Mouse (Mus musculus): ENCODE results near the gene Cacnb2. TPM values are rescaled to one million over a fixed set of nuclear protein-coding genes. Genes with fewer than 3 reads are reported as not detected.

The Cacnb2 gene
- polyA plus RNA-seq, 1 experiment, result not detected

- peaks cover 3% of the 10 kb centered on the region; the same call in 1 of the 2 replicates for H3K4me1 ChIP-seq (ENCODE audit: control insufficient read depth, insufficient read depth, low read length)
- H3K27ac ChIP-seq (ENCODE audit: insufficient read depth, low read depth, low read length), result no peak overlapping the region
- 77% methylated on average over 4 of the region's 4 CpGs for WGBS
- H3K4me3 ChIP-seq (ENCODE audit: insufficient read depth, low read depth, low read length), result no peak overlapping the region
- TF ChIP-seq POLR2A (IDR thresholded peaks at IDR 0.05; ENCODE audit: insufficient read depth, low read depth, low read length), result no peak
- TF ChIP-seq CTCF (IDR thresholded peaks at IDR 0.05; ENCODE audit: insufficient read depth, low read depth, low read length), result no peak
Observed at GRCm38 (mm10) chr2:14608606-14609005, 5.7 kb downstream of the Cacnb2 start.

- WGBS, result 80% methylated on average over 4 of the region's 4 CpGs
- no peak overlapping the region for H3K27ac ChIP-seq (ENCODE audit: insufficient read depth, low read depth, low read length)
- no peaks in the 10 kb centered on the region for H3K4me1 ChIP-seq (ENCODE audit: control insufficient read depth, insufficient read depth, low read length)
- no peak overlapping the region for H3K4me3 ChIP-seq (ENCODE audit: insufficient read depth, low read depth, low read length)
- no peak for TF ChIP-seq CTCF (IDR thresholded peaks at IDR 0.05; ENCODE audit: insufficient read depth, low read depth, low read length)
- no peak for TF ChIP-seq POLR2A (IDR thresholded peaks at IDR 0.05; ENCODE audit: insufficient read depth, low read depth, low read length)
Observed at GRCm38 (mm10) chr2:14612705-14613104, 9.8 kb downstream of the Cacnb2 start.

- H3K27ac ChIP-seq (ENCODE audit: insufficient read depth, low read depth, low read length), result no peak overlapping the region
- no peak for TF ChIP-seq POLR2A (IDR thresholded peaks at IDR 0.05; ENCODE audit: insufficient read depth, low read depth, low read length)
- no peak for TF ChIP-seq CTCF (IDR thresholded peaks at IDR 0.05; ENCODE audit: insufficient read depth, low read depth, low read length)
- no peak overlapping the region for H3K4me3 ChIP-seq (ENCODE audit: insufficient read depth, low read depth, low read length)
- 68% methylated on average over 3 of the region's 3 CpGs for WGBS
- no peaks in the 10 kb centered on the region for H3K4me1 ChIP-seq (ENCODE audit: control insufficient read depth, insufficient read depth, low read length)
Observed at GRCm38 (mm10) chr2:14616361-14616760, 13.5 kb downstream of the Cacnb2 start.

- Histone ChIP-seq H3K4me1 (ENCODE audit: control insufficient read depth, insufficient read depth, low read length) (no peaks in the 10 kb centered on the region), H3K27ac (ENCODE audit: insufficient read depth, low read depth, low read length) (no peak overlapping the region), H3K4me3 (ENCODE audit: insufficient read depth, low read depth, low read length) (no peak overlapping the region)
- no peak for TF ChIP-seq POLR2A (IDR thresholded peaks at IDR 0.05; ENCODE audit: insufficient read depth, low read depth, low read length)
- no peak for TF ChIP-seq CTCF (IDR thresholded peaks at IDR 0.05; ENCODE audit: insufficient read depth, low read depth, low read length)
- 86% methylated on average over 6 of the region's 6 CpGs for WGBS
Observed at GRCm38 (mm10) chr2:14620120-14620853, 17.4 kb downstream of the Cacnb2 start.

- Histone ChIP-seq H3K27ac (ENCODE audit: insufficient read depth, low read depth, low read length) (no peak overlapping the region), H3K4me3 (ENCODE audit: insufficient read depth, low read depth, low read length) (no peak overlapping the region), H3K4me1 (ENCODE audit: control insufficient read depth, insufficient read depth, low read length) (no peaks in the 10 kb centered on the region)
- TF ChIP-seq CTCF (IDR thresholded peaks at IDR 0.05; ENCODE audit: insufficient read depth, low read depth, low read length), result no peak
- TF ChIP-seq POLR2A (IDR thresholded peaks at IDR 0.05; ENCODE audit: insufficient read depth, low read depth, low read length), result no peak
- WGBS, result 88% methylated on average over 4 of the region's 4 CpGs
Observed at GRCm38 (mm10) chr2:14620891-14621290, 18.0 kb downstream of the Cacnb2 start.

- H3K4me3 ChIP-seq (ENCODE audit: insufficient read depth, low read depth, low read length), result no peak overlapping the region
- 96% methylated on average over 5 of the region's 5 CpGs for WGBS
- no peak overlapping the region for H3K27ac ChIP-seq (ENCODE audit: insufficient read depth, low read depth, low read length)
- no peaks in the 10 kb centered on the region for H3K4me1 ChIP-seq (ENCODE audit: control insufficient read depth, insufficient read depth, low read length)
- TF ChIP-seq POLR2A (IDR thresholded peaks at IDR 0.05; ENCODE audit: insufficient read depth, low read depth, low read length), result no peak
- no peak for TF ChIP-seq CTCF (IDR thresholded peaks at IDR 0.05; ENCODE audit: insufficient read depth, low read depth, low read length)
Observed at GRCm38 (mm10) chr2:14623820-14624219, 20.9 kb downstream of the Cacnb2 start.

GRCm38 (mm10) chr2:14629814-14630492 lies 27.1 kb downstream of the Cacnb2 start:
- H3K27ac ChIP-seq (ENCODE audit: insufficient read depth, low read depth, low read length), result no peak overlapping the region
- whole genome bisulfite sequencing, result 83% methylated on average over 9 of the region's 9 CpGs
- no peak for TF ChIP-seq POLR2A (IDR thresholded peaks at IDR 0.05; ENCODE audit: insufficient read depth, low read depth, low read length)
- no peak for TF ChIP-seq CTCF (IDR thresholded peaks at IDR 0.05; ENCODE audit: insufficient read depth, low read depth, low read length)
- H3K4me3 ChIP-seq (ENCODE audit: insufficient read depth, low read depth, low read length), result no peak overlapping the region
- H3K4me1 ChIP-seq (ENCODE audit: control insufficient read depth, insufficient read depth, low read length), result no peaks in the 10 kb centered on the region

- H3K4me3 ChIP-seq (ENCODE audit: insufficient read depth, low read depth, low read length), result no peak overlapping the region
- no peak overlapping the region for H3K27ac ChIP-seq (ENCODE audit: insufficient read depth, low read depth, low read length)
- 88% methylated on average over 1 of the region's 1 CpGs for WGBS
- no peaks in the 10 kb centered on the region for H3K4me1 ChIP-seq (ENCODE audit: control insufficient read depth, insufficient read depth, low read length)
- TF ChIP-seq POLR2A (IDR thresholded peaks at IDR 0.05; ENCODE audit: insufficient read depth, low read depth, low read length), result no peak
- no peak for TF ChIP-seq CTCF (IDR thresholded peaks at IDR 0.05; ENCODE audit: insufficient read depth, low read depth, low read length)
Observed at GRCm38 (mm10) chr2:14631590-14631989, 28.7 kb downstream of the Cacnb2 start.

GRCm38 (mm10) chr2:14633202-14633601 lies 30.3 kb downstream of the Cacnb2 start:
- 87% methylated on average over 2 of the region's 2 CpGs for WGBS

More at GRCm38 (mm10) chr2:14633202-14633601, 30.3 kb downstream of the Cacnb2 start:
- H3K4me1 ChIP-seq (ENCODE audit: control insufficient read depth, insufficient read depth, low read length), result no peaks in the 10 kb centered on the region
- H3K27ac ChIP-seq (ENCODE audit: insufficient read depth, low read depth, low read length), result no peak overlapping the region
- TF ChIP-seq CTCF (IDR thresholded peaks at IDR 0.05; ENCODE audit: insufficient read depth, low read depth, low read length) (no peak), POLR2A (IDR thresholded peaks at IDR 0.05; ENCODE audit: insufficient read depth, low read depth, low read length) (no peak)
- H3K4me3 ChIP-seq (ENCODE audit: insufficient read depth, low read depth, low read length), result no peak overlapping the region

Data from olfactory bulb, adult 2 months (tissue).